Mouse (Mus musculus) ES-E14 (cell line): ENCODE measurements at regions not wholly inside any gene's neighbourhood (a gene's known extent, or its start where the extent isn't known, plus 50 kb on each side); places are given as distances from the start of the nearest gene placed in this dataset.

Source experiments
- DNase-seq: peaks from one replicate; pipeline ENCODE4 v3.0.0-alpha.2; 2013; ENCODE audit warnings: low read depth, low spot score
- H3K27ac ChIP-seq: 2 replicates; pipeline ENCODE4 v1.5.1; 2012; ENCODE audit warnings: low read depth, mild to moderate bottlenecking, low read length, moderate library complexity, mixed read lengths; ENCODE audit not compliant: poor library complexity, insufficient read depth, severe bottlenecking
- H3K36me3 ChIP-seq: 2 replicates; pipeline ENCODE4 v1.6.1; 2012; ENCODE audit warnings: mild to moderate bottlenecking, low read length, moderate library complexity, mixed read lengths; ENCODE audit not compliant: control insufficient read depth, poor library complexity, insufficient read depth, severe bottlenecking
- H3K4me1 ChIP-seq, 2 experiments: fragments of 150-350 bp in 1 of 2; sonication (generic) in 1 of 2; 2 replicates each; pipeline ENCODE4 v1.6.1; 2012; ENCODE audit warnings: low read length in 2 of 2, mild to moderate bottlenecking in 1 of 2, mixed read lengths in 1 of 2; ENCODE audit not compliant: control insufficient read depth in 2 of 2, insufficient read depth in 2 of 2, poor library complexity in 1 of 2
- H3K4me3 ChIP-seq, 2 experiments: fragments of 150-350 bp in 1 of 2; sonication (generic) in 1 of 2; 2 replicates each; pipeline ENCODE4 v1.5.1; 2012; ENCODE audit warnings: low read length in 2 of 2, low read depth in 1 of 2, mild to moderate bottlenecking in 1 of 2, mixed read lengths in 1 of 2; ENCODE audit not compliant: insufficient read depth in 1 of 2, poor library complexity in 1 of 2, severe bottlenecking in 1 of 2
- H3K9ac ChIP-seq: 2 replicates; pipeline ENCODE4 v1.6.1; 2012; ENCODE audit warnings: low read depth, mild to moderate bottlenecking, low read length, mixed read lengths; ENCODE audit not compliant: poor library complexity, insufficient read depth, severe bottlenecking
- H3K9me3 ChIP-seq: fragments of 150-350 bp; sonication (generic); 2 replicates; pipeline ENCODE4 v1.6.1; 2012; ENCODE audit warnings: low read depth, mild to moderate bottlenecking, low read length; ENCODE audit not compliant: control insufficient read depth, insufficient read depth
- CHD2 ChIP-seq: IDR thresholded peaks from 2 replicates; pipeline ENCODE4 v1.6.1; 2014; ENCODE audit warnings: mild to moderate bottlenecking, low read depth, low read length, inconsistent platforms
- HCFC1 ChIP-seq: IDR thresholded peaks from 2 replicates; pipeline ENCODE4 v1.6.1; 2012; ENCODE audit warnings: low read length, inconsistent platforms, borderline replicate concordance; ENCODE audit not compliant: insufficient read depth
- MAFK ChIP-seq: IDR thresholded peaks from 2 replicates; pipeline ENCODE4 v1.6.1; 2014; ENCODE audit warnings: mild to moderate bottlenecking, low read depth, low read length, inconsistent platforms; ENCODE audit not compliant: insufficient read depth
- ZC3H11A ChIP-seq: IDR thresholded peaks from 2 replicates; pipeline ENCODE4 v1.6.1; 2012; ENCODE audit warnings: low read depth, mild to moderate bottlenecking, inconsistent platforms, low read length, borderline replicate concordance
- ZNF384 ChIP-seq: IDR thresholded peaks from 2 replicates; pipeline ENCODE4 v1.6.1; 2012; ENCODE audit warnings: low read depth, low read length, inconsistent platforms
- in situ Hi-C, 2 experiments: fragments of 600-800 bp; cut with MboI; formaldehyde crosslinking; loops; one replicate each; pipeline ENCODE4 v1.15.1; 2025; ENCODE audit warnings: low sequenced_read_pairs in 2 of 2, inconsistent platforms in 1 of 2; ENCODE audit not compliant: unreplicated experiment in 2 of 2

DNA sequence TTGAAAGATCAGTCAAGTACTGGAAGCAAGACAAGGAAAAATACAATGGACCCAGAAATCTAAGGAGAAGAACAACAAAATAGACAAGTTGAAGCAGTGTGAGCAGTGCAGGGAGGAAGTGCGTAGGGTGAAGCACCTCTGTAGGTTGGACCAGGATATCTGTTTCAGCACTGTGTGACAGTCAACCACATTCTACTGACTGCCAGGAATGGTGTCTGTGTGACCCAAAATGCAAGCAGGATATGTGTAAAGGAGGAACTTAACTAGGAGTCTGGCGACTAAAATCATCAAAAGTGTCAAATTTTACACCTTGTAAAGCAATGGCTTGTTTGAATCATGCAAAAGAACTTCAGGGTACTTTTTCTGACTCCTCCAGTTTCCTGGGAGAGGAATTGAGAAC is 207.7 kb downstream of the Rnf152 start:
- H3K9me3 ChIP-seq = no peaks in the 10 kb centered on the region
- H3K27ac ChIP-seq = no peak overlapping the region
- H3K9ac ChIP-seq = no peak overlapping the region
- no peaks in the 10 kb centered on the region for H3K36me3 ChIP-seq
- in situ Hi-C loops = no loop called here
- DNase-seq = no peak
- H3K4me3 ChIP-seq = no peak overlapping the region
- no peaks in the 10 kb centered on the region for H3K4me1 ChIP-seq
- no peak for TF ChIP-seq ZNF384
- no peak for TF ChIP-seq MAFK

DNA sequence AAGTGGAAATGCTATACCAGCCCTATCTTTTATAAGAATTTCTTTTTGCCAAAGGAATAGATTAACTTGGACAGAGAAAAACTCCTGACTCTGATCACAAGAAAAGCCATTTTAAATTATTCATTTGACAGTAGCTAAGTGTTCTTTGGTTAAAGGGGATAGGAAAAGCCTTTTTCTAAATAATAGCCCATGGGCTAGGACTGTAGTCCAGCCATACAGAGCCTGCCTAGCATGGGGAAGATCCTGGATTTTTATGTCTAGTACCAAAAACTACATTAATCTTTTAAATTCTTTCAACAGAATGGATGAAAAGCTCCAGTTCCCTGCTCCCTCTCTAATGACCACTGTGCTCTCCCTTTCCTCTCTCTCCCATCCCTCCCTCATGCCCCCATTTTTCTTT is 208.5 kb downstream of the Rnf152 start:
- H3K27ac ChIP-seq = no peak overlapping the region
- DNase-seq = no peak
- H3K9ac ChIP-seq = no peak overlapping the region
- no peaks in the 10 kb centered on the region for H3K4me1 ChIP-seq
- no peaks in the 10 kb centered on the region for H3K9me3 ChIP-seq
- in situ Hi-C loops = no loop called here
- TF ChIP-seq HCFC1 (no peak), ZNF384 (no peak), CHD2 (no peak), MAFK (no peak), ZC3H11A (no peak)
- no peak overlapping the region for H3K4me3 ChIP-seq
- no peaks in the 10 kb centered on the region for H3K36me3 ChIP-seq

DNA sequence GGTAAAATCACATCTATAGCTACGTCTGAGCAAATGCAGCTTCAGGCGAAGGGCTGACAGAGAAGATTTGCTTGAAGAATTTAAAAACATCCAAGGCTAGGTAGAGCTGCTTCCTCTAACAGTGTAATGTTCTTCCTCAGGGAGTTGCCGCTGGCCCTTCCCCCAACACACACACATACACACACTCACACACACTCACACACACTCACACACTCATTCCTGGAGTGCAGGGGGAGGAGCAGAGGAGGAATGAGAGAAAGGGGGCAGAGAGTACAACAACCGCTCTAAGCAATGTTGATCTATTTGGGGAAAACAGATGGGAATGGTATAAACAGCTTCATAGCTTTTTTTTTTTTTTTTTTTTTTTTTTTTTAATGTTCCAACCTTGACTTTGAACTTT is 232.6 kb downstream of the Rnf152 start:
- no peak overlapping the region for H3K9ac ChIP-seq
- H3K4me3 ChIP-seq = no peak overlapping the region
- TF ChIP-seq CHD2 (no peak), ZNF384 (no peak)
- H3K4me1 ChIP-seq = no peaks in the 10 kb centered on the region
- H3K27ac ChIP-seq = no peak overlapping the region
- DNase-seq = no peak
- H3K36me3 ChIP-seq = no peaks in the 10 kb centered on the region
- in situ Hi-C loops = no loop called here
- H3K9me3 ChIP-seq = no peaks in the 10 kb centered on the region

DNA sequence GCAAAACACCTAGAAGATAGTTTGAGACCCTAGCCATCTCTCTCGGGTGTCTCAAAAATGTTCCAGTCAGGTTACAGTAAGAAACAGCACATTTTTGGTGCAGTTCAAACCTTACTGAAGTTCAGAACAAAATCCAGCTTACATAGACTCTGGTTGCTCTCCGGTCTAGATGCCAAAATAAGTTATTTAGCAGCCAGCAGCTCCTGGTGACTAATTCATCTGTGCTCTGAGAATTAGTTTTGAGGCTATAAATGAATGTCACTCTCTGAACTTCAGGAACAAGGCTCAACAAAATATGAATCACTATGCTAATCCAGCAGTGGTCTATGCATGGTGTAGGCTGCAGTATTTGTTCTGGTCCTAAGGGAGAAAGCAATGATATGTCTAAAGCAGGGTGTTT is 238.6 kb downstream of the Rnf152 start:
- H3K4me1 ChIP-seq = no peaks in the 10 kb centered on the region
- in situ Hi-C loops = no loop called here
- TF ChIP-seq HCFC1 = no peak
- no peak for TF ChIP-seq ZNF384
- no peak for TF ChIP-seq ZC3H11A
- no peak for TF ChIP-seq CHD2
- TF ChIP-seq MAFK = no peak

DNA sequence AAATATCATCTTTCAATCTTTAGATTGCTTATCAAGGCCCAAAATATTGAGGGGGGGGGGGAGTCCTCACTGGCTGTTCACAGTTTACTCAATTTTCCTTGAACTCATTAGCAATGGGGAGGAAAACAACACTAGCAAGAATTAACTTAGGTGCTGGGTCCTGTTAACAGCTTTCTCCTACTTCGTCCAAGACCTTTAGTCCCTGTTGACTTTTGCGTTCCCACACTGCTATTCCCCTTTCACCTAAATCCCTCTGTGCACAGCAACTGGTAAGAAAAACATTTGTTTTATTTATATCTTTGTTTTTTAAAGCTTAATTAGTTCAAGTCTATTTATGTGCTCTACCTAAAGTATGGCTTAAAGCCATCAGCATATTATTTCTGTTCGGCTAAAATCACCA is 240.3 kb downstream of the Rnf152 start:
- H3K9ac ChIP-seq = no peak overlapping the region
- no peak for TF ChIP-seq ZNF384
- TF ChIP-seq CHD2 = no peak
- no peak for TF ChIP-seq HCFC1
- no peak for TF ChIP-seq ZC3H11A
- no peak for TF ChIP-seq MAFK
- no peaks in the 10 kb centered on the region for H3K9me3 ChIP-seq
- H3K4me3 ChIP-seq = no peak overlapping the region
- no peaks in the 10 kb centered on the region for H3K36me3 ChIP-seq
- H3K27ac ChIP-seq = no peak overlapping the region
- H3K4me1 ChIP-seq = no peaks in the 10 kb centered on the region
- DNase-seq = no peak
- in situ Hi-C loops = no loop called here

More for the DNA sequence above, 238.6 kb downstream of the Rnf152 start:
- no peak for DNase-seq
- no peak overlapping the region for H3K4me3 ChIP-seq
- no peak overlapping the region for H3K27ac ChIP-seq
- H3K9me3 ChIP-seq = no peaks in the 10 kb centered on the region
- H3K9ac ChIP-seq = no peak overlapping the region
- no peaks in the 10 kb centered on the region for H3K36me3 ChIP-seq
